Mouse (Mus musculus): ENCODE results near the gene Retnlg.
"Not testable (repeated sequence)": the region's sequence is repeated elsewhere in the genome, so short reads cannot be mapped to it uniquely, and the experiment has no call there.

DNA sequence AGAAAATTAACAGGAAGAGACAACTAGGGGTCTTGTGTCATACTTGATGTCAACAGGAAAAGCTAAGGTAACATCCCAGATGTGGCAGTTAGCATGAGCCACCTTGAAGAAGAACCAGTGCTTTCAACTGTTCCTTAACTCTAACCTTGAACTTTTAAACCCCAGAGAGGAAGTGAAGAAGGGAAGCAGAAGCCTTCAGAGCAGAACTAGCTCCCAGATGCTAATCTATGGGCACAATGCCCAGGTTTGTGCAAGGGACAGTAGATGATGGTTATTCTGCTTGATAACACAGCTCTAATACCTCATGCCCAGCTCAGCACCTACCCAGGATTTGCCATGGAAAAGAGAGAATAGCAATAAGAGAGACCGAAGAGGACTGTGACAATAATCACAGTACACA lies 7.4 kb upstream of the Retnlg start:
- TF ChIP-seq EP300 (IDR thresholded peaks at IDR 0.05; ENCODE audit: insufficient read depth, low read depth, low read length); CTCF (IDR thresholded peaks at IDR 0.05); POLR2A (IDR thresholded peaks at IDR 0.05; ENCODE audit: insufficient read depth, low read depth, low read length): not testable (repeated sequence)

All from heart, adult 2 months (tissue).